ENCODE assay signal across 34 mouse cellular contexts in genomic region chr1:157137854-157138241, GRCm38 (mm10). TPM values are rescaled to one million over a fixed set of nuclear protein-coding genes. Genes with fewer than 3 reads are reported as not detected.
"Had no signal": no experiment of that assay in that cellular context is flagged by ENCODE, and none has a peak within 500 bp of the region (broad histone marks: within the 10 kb centered on the region; RNA-seq: fewer than 3 reads in every experiment).

No protein-coding gene starts in this region.

- DNase-seq: gastrocnemius, postnatal 14 days; gastrocnemius, postnatal 36 days; heart, postnatal 36 days; kidney, adult 11 months; kidney, adult 8-10 months; kidney, postnatal 14 days; kidney, postnatal 36 days had no signal

- H3K36me3 ChIP-seq: limb, embryonic 12.5 days; limb, embryonic 15.5 days; liver, embryonic 12.5 days had no signal

- H3K9ac ChIP-seq: forebrain, postnatal 0 days; heart, embryonic 13.5 days; heart, embryonic 15.5 days; hindbrain, embryonic 13.5 days; limb, embryonic 12.5 days; limb, embryonic 15.5 days; liver, embryonic 12.5 days; liver, embryonic 14.5 days had no signal

- H3K9me3 ChIP-seq: heart, embryonic 13.5 days; heart, embryonic 15.5 days; hindbrain, embryonic 13.5 days; limb, embryonic 12.5 days; limb, embryonic 15.5 days; liver, embryonic 12.5 days had no signal

- ATAC-seq: liver, embryonic 12.5 days had no signal

- H3K4me2 ChIP-seq: heart, embryonic 11.5 days; heart, embryonic 13.5 days; heart, embryonic 15.5 days; hindbrain, embryonic 13.5 days; limb, embryonic 12.5 days; limb, embryonic 15.5 days; liver, embryonic 12.5 days had no signal

- H3K27me3 ChIP-seq: heart, embryonic 13.5 days; heart, embryonic 15.5 days; hindbrain, embryonic 13.5 days; limb, embryonic 12.5 days; limb, embryonic 15.5 days; liver, embryonic 12.5 days had no signal

- H3K27ac ChIP-seq: heart, embryonic 15.5 days; hindbrain, embryonic 13.5 days; liver, embryonic 12.5 days; liver, embryonic 14.5 days had no signal

- H3K4me3 ChIP-seq: heart, embryonic 13.5 days; heart, embryonic 15.5 days; hindbrain, embryonic 13.5 days; limb, embryonic 12.5 days; limb, embryonic 15.5 days; liver, embryonic 12.5 days had no signal

- H3K4me1 ChIP-seq: liver, embryonic 12.5 days had no signal

RNA-seq across cellular contexts. Expression of gene Tex35, which starts 29.4 kb away (rescaled TPM):
- total RNA-seq: forebrain, postnatal 0 days; gastrocnemius, adult 18-20 months; gastrocnemius, adult 8-10 months; gastrocnemius, postnatal 14 days; gastrocnemius, postnatal 36 days; heart, adult 18-20 months; heart, postnatal 14 days; heart, postnatal 36 days; hematopoietic stem cell, adult 5-6 weeks; layer of hippocampus, adult 18-20 months; layer of hippocampus, postnatal 14 days; layer of hippocampus, postnatal 36 days; left cerebral cortex, adult 18-20 months; left cerebral cortex, adult 8-10 months; left cerebral cortex, postnatal 25 days had no signal
- polyA plus RNA-seq: forebrain, postnatal 0 days; heart, embryonic 11.5 days; heart, embryonic 13.5 days; heart, embryonic 15.5 days; heart, postnatal 0 days; hindbrain, embryonic 11.5 days; hindbrain, embryonic 13.5 days; hindbrain, embryonic 16.5 days; intestine, embryonic 14.5 days; intestine, embryonic 16.5 days; kidney, embryonic 14.5 days; large intestine, adult 2 months; limb, embryonic 12.5 days; limb, embryonic 15.5 days; liver, embryonic 12.5 days; liver, embryonic 14.5 days had no signal
